ENCODE assay signal across 10 mouse cellular contexts in the genomic region with DNA sequence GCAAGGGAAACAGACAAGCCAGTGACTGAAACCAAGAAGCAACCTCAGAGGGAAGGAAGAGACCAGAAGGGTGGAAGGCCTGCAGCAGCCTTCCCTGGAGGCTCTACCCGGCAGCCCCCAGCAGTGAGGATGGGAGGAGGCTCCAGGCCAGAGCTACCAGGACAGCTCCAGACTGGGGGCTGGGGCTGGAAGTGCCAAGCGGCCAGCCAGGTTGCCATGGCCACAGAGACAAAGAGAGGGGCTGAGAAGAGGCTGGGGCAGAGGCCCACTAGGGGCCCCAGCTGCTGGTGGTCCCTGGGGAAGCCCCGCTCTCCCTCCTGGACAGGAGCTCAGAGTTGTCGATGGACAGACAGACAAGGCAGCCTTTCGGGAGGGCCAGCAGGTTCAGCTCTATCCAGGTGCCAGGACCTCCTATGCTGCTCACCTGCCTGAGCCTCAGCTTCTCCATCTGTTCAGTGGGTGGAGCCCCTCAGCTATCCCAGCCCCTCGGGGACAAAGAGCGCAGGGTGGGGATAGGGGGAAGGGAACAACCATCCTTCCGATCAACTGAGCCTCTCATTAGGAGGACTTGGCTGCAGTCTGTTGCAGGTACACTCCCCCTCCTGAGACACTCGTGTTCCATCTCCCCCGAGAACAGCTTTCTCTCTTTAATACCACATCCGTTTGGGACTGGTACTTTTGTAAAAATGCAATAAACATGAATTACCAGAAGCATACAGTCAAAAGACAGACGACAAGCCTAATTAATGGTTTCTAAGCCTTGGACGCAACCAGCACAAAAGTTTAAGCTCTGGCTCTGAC. TPM values are rescaled to one million over a fixed set of nuclear protein-coding genes. Genes with fewer than 3 reads are reported as not detected.
A peak's percentile ranks its signal among the peaks of the same experiment; 100 is the strongest.
DNase-seq lines count a peak whose midpoint lies in the region; ATAC-seq and TF ChIP-seq lines count a peak whose summit lies in the region.
"Had no signal": no experiment of that assay in that cellular context is flagged by ENCODE, and none has a peak within 500 bp of the region (broad histone marks: within the 10 kb centered on the region; RNA-seq: fewer than 3 reads in every experiment).

No protein-coding gene starts in this region.

- 8% methylated on average over 13 of the region's 13 CpGs for WGBS in forebrain, embryonic 16.5 days
- 11% methylated on average over 13 of the region's 13 CpGs for WGBS in midbrain, embryonic 12.5 days
- 61% methylated on average over 13 of the region's 13 CpGs for WGBS in intestine, postnatal 0 days

- no peaks in the 10 kb centered on the region for H3K36me3 ChIP-seq in forebrain, embryonic 16.5 days (ENCODE audit: control insufficient read depth, insufficient read depth)
- H3K36me3 ChIP-seq in midbrain, embryonic 12.5 days: no peaks in the 10 kb centered on the region
- H3K36me3 ChIP-seq in intestine, postnatal 0 days (ENCODE audit: control insufficient read depth, insufficient read depth): no peaks in the 10 kb centered on the region
- H3K36me3 ChIP-seq: liver, embryonic 13.5 days had no signal

- peak overlapping the region; percentile 47 for H3K9ac ChIP-seq in forebrain, embryonic 16.5 days (replicated peaks; ENCODE audit: low read depth, low read length)
- H3K9ac ChIP-seq in midbrain, embryonic 12.5 days (replicated peaks): no peak overlapping the region
- no peak overlapping the region for H3K9ac ChIP-seq in intestine, postnatal 0 days (ENCODE audit: low read depth, low read length)
- H3K9ac ChIP-seq: liver, embryonic 13.5 days had no signal

- H3K27ac ChIP-seq in forebrain, embryonic 16.5 days (ENCODE audit: low read length): peak overlapping the region; percentile 84
- H3K27ac ChIP-seq in midbrain, embryonic 12.5 days (replicated peaks): peak overlapping the region; percentile 82
- H3K27ac ChIP-seq in intestine, postnatal 0 days (ENCODE audit: low read depth, low read length): no peak overlapping the region
- H3K27ac ChIP-seq: liver, embryonic 13.5 days had no signal

- no peak for TF ChIP-seq CTCF in intestine, postnatal 0 days (IDR thresholded peaks at IDR 0.05; ENCODE audit: low read depth)

- peak; percentile 81 for ATAC-seq in forebrain, embryonic 16.5 days
- ATAC-seq in midbrain, embryonic 12.5 days (ENCODE audit: low FRiP score, low read depth): peak; percentile 89
- no peak for ATAC-seq in megakaryocyte progenitor cell, adult 5-6 weeks (replicated peaks; ENCODE audit: poor library complexity)
- no peak for ATAC-seq in intestine, postnatal 0 days

- peak; percentile 28 for DNase-seq in ES-CJ7 (ENCODE audit: low read depth, low spot score)
- DNase-seq in cerebellum, postnatal 10 days: peak; percentile 63 to 81
- no peak for DNase-seq in spleen, postnatal 10 days (ENCODE audit: low spot score in 2 of 2)
- DNase-seq in B cell, adult 2 months: no peak
- DNase-seq: heart, postnatal 36 days; liver, embryonic 13.5 days had no signal

- no peaks in the 10 kb centered on the region for H3K27me3 ChIP-seq in forebrain, embryonic 16.5 days (replicated peaks; ENCODE audit: control insufficient read depth, insufficient read depth, low read length)
- no peaks in the 10 kb centered on the region for H3K27me3 ChIP-seq in midbrain, embryonic 12.5 days
- no peaks in the 10 kb centered on the region for H3K27me3 ChIP-seq in intestine, postnatal 0 days (replicated peaks; ENCODE audit: control insufficient read depth, insufficient read depth, low read length)

- H3K4me2 ChIP-seq in forebrain, embryonic 16.5 days (ENCODE audit: low read length): no peak overlapping the region
- H3K4me2 ChIP-seq in midbrain, embryonic 12.5 days (replicated peaks): peak overlapping the region; percentile 23
- H3K4me2 ChIP-seq in intestine, postnatal 0 days (replicated peaks; ENCODE audit: low read depth): no peak overlapping the region
- H3K4me2 ChIP-seq: liver, embryonic 13.5 days had no signal

- H3K4me1 ChIP-seq in forebrain, embryonic 16.5 days (replicated peaks; ENCODE audit: control insufficient read depth, insufficient read depth, low read length): peaks cover 64% of the 10 kb centered on the region
- peaks cover 78% of the 10 kb centered on the region for H3K4me1 ChIP-seq in midbrain, embryonic 12.5 days
- no peaks in the 10 kb centered on the region for H3K4me1 ChIP-seq in intestine, postnatal 0 days (replicated peaks; ENCODE audit: control insufficient read depth, insufficient read depth, low read length)

- H3K4me3 ChIP-seq in forebrain, embryonic 16.5 days (replicated peaks; ENCODE audit: low read length): no peak overlapping the region
- no peak overlapping the region for H3K4me3 ChIP-seq in midbrain, embryonic 12.5 days
- no peak overlapping the region for H3K4me3 ChIP-seq in intestine, postnatal 0 days (ENCODE audit: low read depth, low read length)
- H3K4me3 ChIP-seq: liver, embryonic 13.5 days had no signal

- H3K9me3 ChIP-seq in forebrain, embryonic 16.5 days (ENCODE audit: control insufficient read depth, low read length): no peaks in the 10 kb centered on the region; the same call in 1 of the 2 replicates
- no peaks in the 10 kb centered on the region for H3K9me3 ChIP-seq in midbrain, embryonic 12.5 days
- H3K9me3 ChIP-seq in intestine, postnatal 0 days (ENCODE audit: control insufficient read depth): no peaks in the 10 kb centered on the region
- H3K9me3 ChIP-seq: liver, embryonic 13.5 days had no signal

RNA-seq across cellular contexts. Expression of a gene that starts 34.5 kb away (rescaled TPM):
- 38.5 and 40.5 TPM in 2 replicates for polyA plus RNA-seq in forebrain, embryonic 16.5 days (2015; fragmentation: Nextera tagmentation; extraction: Ambion mirVana)
- 26.2 and 27.4 TPM in 2 replicates for polyA plus RNA-seq in midbrain, embryonic 12.5 days (2016; fragmentation: Nextera tagmentation; extraction: Ambion mirVana)
- 18.9 and 22.3 TPM in 2 replicates for total RNA-seq in megakaryocyte progenitor cell, adult 5-6 weeks (2015)
- total RNA-seq in megakaryocyte progenitor cell, adult 5-6 weeks (2017): 16.4 and 18.2 TPM in 2 replicates
- polyA plus RNA-seq in intestine, postnatal 0 days (2015; fragmentation: Nextera tagmentation; extraction: Ambion mirVana): 4.0 TPM in 2 replicates

Comparison
In these comparisons a context has a peak if more than half of its experiments do, and no peak if none do; other contexts are left out.
1. DNase-seq: peak in ES-CJ7 (single experiment) and cerebellum, postnatal 10 days (2 of 2); none in spleen, postnatal 10 days (0 of 2) and B cell, adult 2 months (0 of 2).
2. ATAC-seq: peak in forebrain, embryonic 16.5 days (single experiment) and midbrain, embryonic 12.5 days (single experiment); none in megakaryocyte progenitor cell, adult 5-6 weeks (single experiment) and intestine, postnatal 0 days (single experiment).